Comparison of ENCODE assay signal across 15 mouse cellular contexts in genomic region chrX:97923956-97924355, GRCm38 (mm10).
DNase-seq lines count a peak whose midpoint lies in the region; ATAC-seq and TF ChIP-seq lines count a peak whose summit lies in the region.
"Had no signal": no experiment of that assay in that cellular context is flagged by ENCODE, and none has a peak within 500 bp of the region (broad histone marks: within the 10 kb centered on the region; RNA-seq: fewer than 3 reads in every experiment).

No protein-coding gene starts in this region.

- H3K4me1 ChIP-seq in heart, adult 2 months (ENCODE audit: control insufficient read depth, insufficient read depth, low read length) = no peaks in the 10 kb centered on the region
- no peaks in the 10 kb centered on the region for H3K4me1 ChIP-seq in heart, embryonic 11.5 days (ENCODE audit: control insufficient read depth, insufficient read depth, low read length)
- no peaks in the 10 kb centered on the region for H3K4me1 ChIP-seq in lung, postnatal 0 days (ENCODE audit: insufficient read depth, low read depth, low read length)
- H3K4me1 ChIP-seq in stomach, postnatal 0 days (replicated peaks; ENCODE audit: control insufficient read depth, insufficient read depth) = no peaks in the 10 kb centered on the region
- H3K4me1 ChIP-seq: forebrain, embryonic 10.5 days; heart, embryonic 13.5 days; liver, embryonic 13.5 days had no signal

- TF ChIP-seq CTCF in heart, adult 2 months (IDR thresholded peaks at IDR 0.05) = no peak
- no peak for TF ChIP-seq CTCF in lung, postnatal 0 days (IDR thresholded peaks at IDR 0.05)
- TF ChIP-seq CTCF in stomach, postnatal 0 days (IDR thresholded peaks at IDR 0.05; ENCODE audit: low read depth) = no peak

- no peak for ATAC-seq in heart, embryonic 11.5 days (replicated peaks; ENCODE audit: insufficient number of reproducible peaks, low FRiP score, low TSS enrichment)
- ATAC-seq in lung, postnatal 0 days = peak; percentile 43; the same call in 1 of the 2 replicates
- no peak for ATAC-seq in stomach, postnatal 0 days (ENCODE audit: low FRiP score, low TSS enrichment)

- WGBS in heart, adult 2 months = 53% methylated on average over 4 of the region's 4 CpGs
- WGBS in heart, embryonic 11.5 days (ENCODE audit: insufficient replicate concordance) = 75% methylated on average over 4 of the region's 4 CpGs
- 63% methylated on average over 4 of the region's 4 CpGs for WGBS in lung, postnatal 0 days
- WGBS in stomach, postnatal 0 days = 73% methylated on average over 4 of the region's 4 CpGs

- H3K4me2 ChIP-seq in heart, embryonic 11.5 days = no peak overlapping the region
- H3K4me2 ChIP-seq in lung, postnatal 0 days (replicated peaks; ENCODE audit: low read depth, low read length) = no peak overlapping the region
- H3K4me2 ChIP-seq in stomach, postnatal 0 days (replicated peaks; ENCODE audit: low read depth) = no peak overlapping the region
- H3K4me2 ChIP-seq: heart, embryonic 13.5 days; liver, embryonic 13.5 days had no signal

- H3K4me3 ChIP-seq in heart, adult 2 months = no peak overlapping the region
- no peak overlapping the region for H3K4me3 ChIP-seq in heart, embryonic 11.5 days (ENCODE audit: low read depth, low read length)
- H3K4me3 ChIP-seq in lung, postnatal 0 days (ENCODE audit: low read depth, low read length) = no peak overlapping the region
- no peak overlapping the region for H3K4me3 ChIP-seq in stomach, postnatal 0 days (ENCODE audit: low read depth, low read length)
- H3K4me3 ChIP-seq: forebrain, embryonic 10.5 days; heart, embryonic 13.5 days; liver, embryonic 13.5 days; myocyte had no signal

- no peaks in the 10 kb centered on the region for H3K36me3 ChIP-seq in heart, adult 2 months (ENCODE audit: control insufficient read depth, insufficient read depth, low read length)
- no peaks in the 10 kb centered on the region for H3K36me3 ChIP-seq in heart, embryonic 11.5 days (ENCODE audit: control insufficient read depth, insufficient read depth, low read length)
- H3K36me3 ChIP-seq in lung, postnatal 0 days (ENCODE audit: insufficient read depth, low read length) = no peaks in the 10 kb centered on the region
- H3K36me3 ChIP-seq in stomach, postnatal 0 days (ENCODE audit: control insufficient read depth, insufficient read depth, low read length) = no peaks in the 10 kb centered on the region
- H3K36me3 ChIP-seq: forebrain, embryonic 10.5 days; G1E; heart, embryonic 13.5 days; liver, embryonic 13.5 days had no signal

- intact Hi-C loops in heart, adult 2 months (cut with DNase I) = no loop called here
- intact Hi-C loops in heart, postnatal 10 days (cut with DNase I) = no loop called here

- H3K79me2 ChIP-seq in heart, adult 2 months (replicated peaks; ENCODE audit: control insufficient read depth, insufficient read depth, low read length) = no peaks in the 10 kb centered on the region

- TF ChIP-seq POLR2A in heart, adult 2 months (IDR thresholded peaks at IDR 0.05; ENCODE audit: insufficient read depth, low read depth, low read length) = no peak

- H3K9me3 ChIP-seq in heart, embryonic 11.5 days (replicated peaks; ENCODE audit: control insufficient read depth, low read length) = no peaks in the 10 kb centered on the region
- no peaks in the 10 kb centered on the region for H3K9me3 ChIP-seq in lung, postnatal 0 days (ENCODE audit: low read length)
- H3K9me3 ChIP-seq in stomach, postnatal 0 days (ENCODE audit: control insufficient read depth, low read length) = no peaks in the 10 kb centered on the region
- H3K9me3 ChIP-seq: forebrain, embryonic 10.5 days; G1E; heart, embryonic 13.5 days; liver, embryonic 13.5 days had no signal

- peak; percentile 33 to 64 for DNase-seq in heart, adult 2 months
- peak; percentile 26 for DNase-seq in adrenal gland, postnatal 10 days
- peak; percentile 50 to 53 for DNase-seq in heart, postnatal 10 days
- peak; percentile 19 for DNase-seq in lung, postnatal 0 days (ENCODE audit: low spot score)
- no peak for DNase-seq in frontal cortex, adult 2 months (ENCODE audit: extremely low spot score in 1 of 2, low spot score in 1 of 2)
- DNase-seq in stomach, postnatal 0 days (ENCODE audit: low spot score) = no peak
- DNase-seq in cerebellum, adult 11 months = no peak
- DNase-seq: cerebellum, adult 11-12 months; liver, embryonic 13.5 days; retina, postnatal 1 day had no signal

- TF ChIP-seq EP300 in heart, adult 2 months (IDR thresholded peaks at IDR 0.05; ENCODE audit: insufficient read depth, low read depth, low read length) = no peak
- no peak for TF ChIP-seq EP300 in lung, postnatal 0 days (IDR thresholded peaks at IDR 0.05)
- TF ChIP-seq EP300 in stomach, postnatal 0 days (optimal IDR thresholded peaks at IDR 0.05) = no peak

- H3K9ac ChIP-seq in heart, adult 2 months (ENCODE audit: low read depth, low read length) = no peak overlapping the region
- no peak overlapping the region for H3K9ac ChIP-seq in heart, embryonic 11.5 days (ENCODE audit: low read depth, low read length)
- H3K9ac ChIP-seq in lung, postnatal 0 days (replicated peaks; ENCODE audit: low read depth) = no peak overlapping the region
- no peak overlapping the region for H3K9ac ChIP-seq in stomach, postnatal 0 days (ENCODE audit: low read length)
- H3K9ac ChIP-seq: heart, embryonic 13.5 days; liver, embryonic 13.5 days had no signal

- no peak overlapping the region; the same call in 1 of the 2 replicates for H3K27ac ChIP-seq in heart, adult 2 months
- H3K27ac ChIP-seq in heart, embryonic 11.5 days (ENCODE audit: low read depth, low read length) = no peak overlapping the region
- H3K27ac ChIP-seq in lung, postnatal 0 days (ENCODE audit: low read length) = no peak overlapping the region
- no peak overlapping the region for H3K27ac ChIP-seq in stomach, postnatal 0 days (replicated peaks)
- H3K27ac ChIP-seq: forebrain, embryonic 10.5 days; heart, embryonic 13.5 days; liver, embryonic 13.5 days had no signal

- H3K27me3 ChIP-seq in heart, adult 2 months (ENCODE audit: control insufficient read depth, insufficient read depth, low read length) = no peaks in the 10 kb centered on the region
- H3K27me3 ChIP-seq in heart, embryonic 11.5 days (ENCODE audit: control insufficient read depth, insufficient read depth, low read length) = no peaks in the 10 kb centered on the region
- H3K27me3 ChIP-seq in lung, postnatal 0 days (replicated peaks; ENCODE audit: insufficient read depth, low read length) = no peaks in the 10 kb centered on the region
- H3K27me3 ChIP-seq in stomach, postnatal 0 days (ENCODE audit: control insufficient read depth, insufficient read depth, low read length) = no peaks in the 10 kb centered on the region
- H3K27me3 ChIP-seq: heart, embryonic 13.5 days; liver, embryonic 13.5 days had no signal

Comparison
In these comparisons a context has a peak if more than half of its experiments do, and no peak if none do; other contexts are left out.
1. DNase-seq: peak in heart, adult 2 months (2 of 2), adrenal gland, postnatal 10 days (single experiment), heart, postnatal 10 days (2 of 2) and lung, postnatal 0 days (single experiment); none in frontal cortex, adult 2 months (0 of 2), stomach, postnatal 0 days (single experiment) and cerebellum, adult 11 months (single experiment).